Mouse (Mus musculus): ENCODE data around the gene Sufu. TPM values are rescaled to one million over a fixed set of nuclear protein-coding genes. Genes with fewer than 3 reads are reported as not detected.

The Sufu gene
- polyA plus RNA-seq, 1 experiment from 2014 or later, result 28.0 TPM

- ATAC-seq, result no peak
- H3K4me1 ChIP-seq, result no peaks in the 10 kb centered on the region
Measured at GRCm38 (mm10) chr19:46363294-46364009, 33.2 kb upstream of the Sufu start.

GRCm38 (mm10) chr19:46367798-46368590 is 28.7 kb upstream of the Sufu start:
- H3K36me3 ChIP-seq (ENCODE audit: poor library complexity, severe bottlenecking), result no peaks in the 10 kb centered on the region; the same call in 1 of the 2 replicates
- H3K27ac ChIP-seq, result no peak overlapping the region
- no peaks in the 10 kb centered on the region for H3K9me3 ChIP-seq (replicated peaks)
- H3K9ac ChIP-seq, result no peak overlapping the region
- no peak overlapping the region for H3K4me2 ChIP-seq
- WGBS, result 85% methylated on average over 23 of the region's 23 CpGs
- no peak overlapping the region for H3K4me3 ChIP-seq
- no peak for ATAC-seq
- no peaks in the 10 kb centered on the region for H3K27me3 ChIP-seq
- H3K4me1 ChIP-seq, result no peaks in the 10 kb centered on the region

More at GRCm38 (mm10) chr19:46363294-46364009, 33.2 kb upstream of the Sufu start:
- no peaks in the 10 kb centered on the region; the same call in 1 of the 2 replicates for H3K36me3 ChIP-seq (ENCODE audit: poor library complexity, severe bottlenecking)
- H3K4me3 ChIP-seq, result no peak overlapping the region
- WGBS, result 89% methylated on average over 11 of the region's 11 CpGs
- no peak overlapping the region for H3K9ac ChIP-seq
- no peak overlapping the region for H3K4me2 ChIP-seq
- H3K9me3 ChIP-seq (replicated peaks), result no peaks in the 10 kb centered on the region
- H3K27ac ChIP-seq, result no peak overlapping the region
- H3K27me3 ChIP-seq, result peaks cover under 1% of the 10 kb centered on the region

DNA sequence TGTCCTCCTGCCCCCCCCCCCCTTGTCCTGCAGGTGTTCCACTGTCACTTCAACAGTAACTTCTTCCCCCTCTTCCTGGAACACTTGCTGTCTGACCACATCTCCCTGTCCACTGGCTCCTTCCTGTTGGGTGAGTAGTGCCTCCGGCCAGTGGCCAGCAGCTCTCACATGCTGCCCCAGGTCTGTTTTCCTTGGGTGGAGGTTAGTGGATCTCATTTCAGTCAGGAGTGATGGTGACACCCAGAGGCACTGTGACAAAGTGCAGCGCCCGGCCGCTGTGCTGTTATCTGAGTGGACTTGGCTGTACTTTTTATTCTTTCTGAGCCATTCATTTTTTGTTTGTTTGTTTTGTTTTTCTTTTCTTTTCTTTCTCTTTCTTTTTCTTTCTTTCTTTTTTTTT is 27.5 kb upstream of the Sufu start:
- no peak overlapping the region for H3K4me3 ChIP-seq
- no peaks in the 10 kb centered on the region for H3K27me3 ChIP-seq
- H3K4me1 ChIP-seq, result no peaks in the 10 kb centered on the region
- no peaks in the 10 kb centered on the region; the same call in 1 of the 2 replicates for H3K36me3 ChIP-seq (ENCODE audit: poor library complexity, severe bottlenecking)
- 41% methylated on average over 4 of the region's 4 CpGs for WGBS
- H3K9ac ChIP-seq, result no peak overlapping the region
- no peak overlapping the region for H3K4me2 ChIP-seq
- ATAC-seq, result no peak
- no peak overlapping the region for H3K27ac ChIP-seq
- H3K9me3 ChIP-seq (replicated peaks), result no peaks in the 10 kb centered on the region

- no peaks in the 10 kb centered on the region for H3K9me3 ChIP-seq (replicated peaks)
- 0 out of 2 replicates have a peak, but pooled peaks cover 7% of the 10 kb centered on the region for H3K4me1 ChIP-seq
- no peaks in the 10 kb centered on the region for H3K27me3 ChIP-seq
- H3K4me3 ChIP-seq, result no peak overlapping the region
- WGBS, result 50% methylated on average over 21 of the region's 21 CpGs
- H3K27ac ChIP-seq, result 0 out of 2 replicates have a peak overlapping the region, but pooled peaks have one; percentile 27
- peaks cover 41% of the 10 kb centered on the region for H3K36me3 ChIP-seq (ENCODE audit: poor library complexity, severe bottlenecking)
- no peak overlapping the region for H3K4me2 ChIP-seq
- peak; percentile 62 for ATAC-seq
- H3K9ac ChIP-seq, result no peak overlapping the region
Measured at GRCm38 (mm10) chr19:46374477-46375088, 22.1 kb upstream of the Sufu start.

GRCm38 (mm10) chr19:46375489-46375888 is 21.2 kb upstream of the Sufu start:
- peaks cover 50% of the 10 kb centered on the region for H3K36me3 ChIP-seq (ENCODE audit: poor library complexity, severe bottlenecking)
- 0 out of 2 replicates have a peak, but pooled peaks cover 7% of the 10 kb centered on the region for H3K4me1 ChIP-seq
- no peak for ATAC-seq
- 0 out of 2 replicates have a peak overlapping the region, but pooled peaks have one; percentile 21 for H3K27ac ChIP-seq
- no peaks in the 10 kb centered on the region for H3K27me3 ChIP-seq
- no peak overlapping the region for H3K4me2 ChIP-seq
- H3K9me3 ChIP-seq (replicated peaks), result no peaks in the 10 kb centered on the region
- no peak overlapping the region for H3K4me3 ChIP-seq
- WGBS, result 41% methylated on average over 5 of the region's 5 CpGs
- no peak overlapping the region for H3K9ac ChIP-seq

DNA sequence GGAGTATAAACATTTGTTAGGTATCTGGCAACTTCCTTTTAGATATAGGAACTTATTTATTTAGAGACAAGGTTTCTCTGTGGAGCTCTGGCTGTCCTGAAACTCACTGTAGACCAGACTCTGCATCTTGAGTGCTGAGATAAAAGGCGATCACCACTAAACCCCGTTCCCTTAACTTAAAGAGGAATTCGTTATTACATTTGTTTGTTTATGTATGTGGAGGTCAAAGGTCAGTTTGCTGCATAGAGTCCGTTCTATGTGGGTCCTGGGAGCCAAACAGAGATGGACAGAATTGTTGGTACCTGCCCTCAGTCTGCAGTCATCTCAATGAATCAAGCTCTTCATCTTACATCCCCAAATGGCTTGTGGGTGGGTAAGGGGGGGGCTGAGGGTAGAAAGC is 20.8 kb upstream of the Sufu start:
- Histone ChIP-seq H3K4me2 (no peak overlapping the region), H3K27ac (peak overlapping the region; percentile 27; the same call in 1 of the 2 replicates), H3K36me3 (ENCODE audit: poor library complexity, severe bottlenecking) (peaks cover 54% of the 10 kb centered on the region), H3K9me3 (replicated peaks) (no peaks in the 10 kb centered on the region), H3K9ac (no peak overlapping the region), H3K27me3 (no peaks in the 10 kb centered on the region), H3K4me3 (no peak overlapping the region), H3K4me1 (0 out of 2 replicates have a peak, but pooled peaks cover 7% of the 10 kb centered on the region)
- 73% methylated on average over 4 of the region's 4 CpGs for WGBS
- no peak for ATAC-seq

DNA sequence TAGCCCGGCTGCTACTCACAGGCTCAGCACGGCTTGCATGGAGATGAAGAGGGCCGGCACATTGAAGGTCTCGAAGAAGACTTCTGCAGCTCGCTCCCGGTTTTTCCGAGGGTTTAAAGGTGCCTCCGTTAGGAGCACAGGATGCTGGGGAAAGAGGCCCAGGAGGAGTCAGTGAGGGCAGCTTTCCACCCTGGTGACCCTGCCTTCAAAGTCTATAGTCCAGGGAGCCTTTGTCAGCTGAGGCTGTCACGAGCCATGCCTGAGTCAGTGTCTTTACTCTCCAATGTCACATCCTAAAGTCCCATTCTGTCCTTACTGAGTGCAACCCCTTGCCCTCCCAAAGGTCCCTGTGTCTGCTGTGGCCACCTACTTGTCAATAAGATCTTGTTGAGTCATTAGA is 14.4 kb upstream of the Sufu start:
- H3K27ac ChIP-seq, result no peak overlapping the region
- 89% methylated on average over 9 of the region's 9 CpGs for WGBS
- H3K4me2 ChIP-seq, result no peak overlapping the region
- H3K9me3 ChIP-seq (replicated peaks), result no peaks in the 10 kb centered on the region
- no peak overlapping the region for H3K4me3 ChIP-seq
- ATAC-seq, result no peak
- no peak overlapping the region for H3K9ac ChIP-seq
- H3K4me1 ChIP-seq, result no peaks in the 10 kb centered on the region
- peaks cover 93% of the 10 kb centered on the region for H3K36me3 ChIP-seq (ENCODE audit: poor library complexity, severe bottlenecking)
- H3K27me3 ChIP-seq, result no peaks in the 10 kb centered on the region

DNA sequence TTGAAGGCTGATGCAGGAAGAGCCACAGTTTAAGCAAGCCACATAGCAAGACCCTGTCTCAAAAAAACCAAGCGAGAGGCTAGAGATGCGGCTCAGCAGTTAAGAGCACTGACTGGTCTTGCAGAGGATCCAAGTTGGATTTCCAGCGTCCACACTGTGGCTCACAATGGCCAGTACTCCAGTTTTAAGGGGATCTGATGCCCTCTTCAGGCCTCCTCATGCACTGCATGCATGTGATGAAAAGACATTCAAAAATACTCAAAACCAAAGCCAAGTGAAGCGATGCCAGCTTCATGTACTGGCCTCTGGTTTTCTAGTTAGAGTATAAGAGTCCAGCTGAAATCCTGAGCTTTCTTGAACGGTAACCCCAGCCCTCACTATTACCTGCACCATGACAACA is 6.8 kb upstream of the Sufu start:
- Histone ChIP-seq H3K4me1 (peaks cover 22% of the 10 kb centered on the region), H3K4me2 (no peak overlapping the region), H3K9me3 (replicated peaks) (no peaks in the 10 kb centered on the region), H3K36me3 (ENCODE audit: poor library complexity, severe bottlenecking) (peaks cover 38% of the 10 kb centered on the region), H3K27me3 (no peaks in the 10 kb centered on the region), H3K9ac (no peak overlapping the region), H3K4me3 (no peak overlapping the region), H3K27ac (no peak overlapping the region)
- no peak for ATAC-seq
- 84% methylated on average over 5 of the region's 5 CpGs for WGBS

- no peak overlapping the region for H3K27ac ChIP-seq
- no peak for ATAC-seq
- H3K4me1 ChIP-seq, result peaks cover 29% of the 10 kb centered on the region
- no peaks in the 10 kb centered on the region for H3K27me3 ChIP-seq
- WGBS, result 35% methylated on average over 4 of the region's 4 CpGs
- no peak overlapping the region for H3K4me3 ChIP-seq
- no peak overlapping the region for H3K9ac ChIP-seq
- no peaks in the 10 kb centered on the region for H3K9me3 ChIP-seq (replicated peaks)
- peaks cover 22% of the 10 kb centered on the region for H3K36me3 ChIP-seq (ENCODE audit: poor library complexity, severe bottlenecking)
- H3K4me2 ChIP-seq, result no peak overlapping the region
Measured at GRCm38 (mm10) chr19:46392018-46392417, 4.7 kb upstream of the Sufu start.

DNA sequence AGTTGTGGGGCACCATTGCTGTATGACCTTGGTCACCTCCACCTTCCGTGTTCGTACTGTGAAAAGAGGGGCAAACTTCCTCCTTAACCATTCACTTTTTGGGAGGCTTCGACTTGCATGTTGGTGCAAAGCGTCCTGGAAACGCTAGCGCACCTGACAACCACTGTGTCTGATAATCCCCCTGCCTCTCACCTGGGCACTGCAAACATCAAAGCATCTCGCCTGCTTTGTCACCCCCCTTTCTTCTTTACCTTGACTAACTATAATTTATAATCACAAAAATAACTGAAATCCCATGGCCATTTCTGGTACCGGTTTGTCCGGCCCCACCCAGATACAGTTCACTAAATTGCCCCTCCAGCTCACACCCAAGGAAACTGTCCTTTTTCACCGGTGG is 2.0 kb upstream of the Sufu start:
- 5% methylated on average over 10 of the region's 10 CpGs for WGBS
- no peak for ATAC-seq
- Histone ChIP-seq H3K27ac (no peak overlapping the region), H3K4me3 (peak overlapping the region; percentile 81), H3K27me3 (no peaks in the 10 kb centered on the region), H3K4me2 (peak overlapping the region; percentile 91), H3K36me3 (ENCODE audit: poor library complexity, severe bottlenecking) (peaks cover 4% of the 10 kb centered on the region; the same call in 1 of the 2 replicates), H3K9me3 (replicated peaks) (no peaks in the 10 kb centered on the region), H3K4me1 (peaks cover 50% of the 10 kb centered on the region), H3K9ac (peak overlapping the region; percentile 67)

- H3K4me3 ChIP-seq, result peak within 1 kb of the TSS; percentile 87
- peak; percentile 97 for ATAC-seq
- H3K36me3 ChIP-seq (ENCODE audit: poor library complexity, severe bottlenecking), result peaks cover 4% of the 10 kb centered on the region; the same call in 1 of the 2 replicates
- peak within 1 kb of the TSS; percentile 83 for H3K9ac ChIP-seq
- H3K9me3 ChIP-seq (replicated peaks), result no peaks in the 10 kb centered on the region
- H3K4me1 ChIP-seq, result peaks cover 50% of the 10 kb centered on the region
- under 1% methylated on average over 51 of the region's 51 CpGs for WGBS
- H3K4me2 ChIP-seq, result peak within 1 kb of the TSS; percentile 91
- H3K27me3 ChIP-seq, result no peaks in the 10 kb centered on the region
- H3K27ac ChIP-seq, result peak within 1 kb of the TSS; percentile 84
Measured at GRCm38 (mm10) chr19:46395109-46396009, 1.3 kb upstream of the Sufu start, which contains the start of gene Actr1a. Actr1a (minus strand) TSS chr19:46395748.
